Mouse (Mus musculus) CD4-positive naive resting alpha-beta T cell, adult 76 days (primary cell): Measurements from ENCODE around the gene Sptan1. TPM values are rescaled to one million over a fixed set of nuclear protein-coding genes. Genes with fewer than 3 reads are reported as not detected.

Experiments used
- total RNA-seq: library from RNA; stranded (reverse); gene quantifications from one replicate; pipeline ENCODE4 v1.2.4, GENCODE M21; 2023

The Sptan1 gene
- total RNA-seq = 284 TPM

GRCm38 (mm10) chr2:29965250-29965843 lies at the start of gene Sptan1:
Gene Sptan1, plus strand, starts transcription at chr2:29965560.

GRCm38 (mm10) chr2:29934906-29935599 lies 30.3 kb upstream of the Sptan1 start, which contains the start of gene Gle1:
Gene Gle1, plus strand, starts transcription at chr2:29935426.

GRCm38 (mm10) chr2:30048699-30049388 lies 83.5 kb downstream of the Sptan1 start, which contains the start of gene Wdr34:
Gene Wdr34, minus strand, starts transcription at chr2:30048881.

GRCm38 (mm10) chr2:30057223-30057904 lies 92.0 kb downstream of the Sptan1 start, which contains the start of gene Set:
Gene Set, plus strand, starts transcription at chr2:30057378.

GRCm38 (mm10) chr2:30077502-30078348 lies 112.4 kb downstream of the Sptan1 start, which contains the start of gene Pkn3:
Gene Pkn3, plus strand, starts transcription at chr2:30077684.

Other genes with a start within 250 kb of the Sptan1 start
- not detected for gene Gm13420, start 213.9 kb upstream of the Sptan1 start, total RNA-seq
- gene Gm13547, start 206.2 kb upstream of the Sptan1 start, total RNA-seq = not detected
- gene Coq4, start 178.1 kb upstream of the Sptan1 start, total RNA-seq = 3.5 TPM
- gene Trub2, start 177.1 kb upstream of the Sptan1 start, total RNA-seq = 33.9 TPM
- gene Slc27a4, start 162.9 kb upstream of the Sptan1 start, total RNA-seq = 13.9 TPM
- gene Urm1, start 145.5 kb upstream of the Sptan1 start, total RNA-seq = 59.4 TPM
- gene Cercam, start 96.4 kb upstream of the Sptan1 start, total RNA-seq = 2.2 TPM
- 82.2 TPM for gene Odf2, start 76.3 kb upstream of the Sptan1 start, total RNA-seq
- 78.1 TPM for gene Gle1, start 30.1 kb upstream of the Sptan1 start, total RNA-seq
- 0.73 TPM for gene Wdr34, start 83.3 kb downstream of the Sptan1 start, total RNA-seq
- 207 TPM for gene Set, start 91.8 kb downstream of the Sptan1 start, total RNA-seq
- gene Pkn3, start 112.1 kb downstream of the Sptan1 start, total RNA-seq = 0.67 TPM
- 10.0 TPM for gene Zdhhc12, start 128.1 kb downstream of the Sptan1 start, total RNA-seq
- gene Zer1, start 159.0 kb downstream of the Sptan1 start, total RNA-seq = 81.2 TPM
- 30.3 TPM for gene Tbc1d13, start 168.2 kb downstream of the Sptan1 start, total RNA-seq
- 13.2 TPM for gene Endog, start 205.9 kb downstream of the Sptan1 start, total RNA-seq
- gene Spout1, start 212.9 kb downstream of the Sptan1 start, total RNA-seq = 19.0 TPM
- 12.2 TPM for gene Kyat1, start 240.3 kb downstream of the Sptan1 start, total RNA-seq